Mouse (Mus musculus) cerebellum, adult 18-20 months (tissue): ENCODE data around the gene Ddah2.

ENCODE experiments used
- DNase-seq, 2 experiments: peaks; one replicate each; pipeline ENCODE4 v3.0.0; 2021

Gene Ddah2

GRCm38 (mm10) chr17:35058911-35059892 is at the start of gene Ddah2:
Gene Ddah2, plus strand, starts transcription at chr17:35059035.
- DNase-seq, result peak; percentile 82 to 84

- DNase-seq, result peak; percentile 75 to 79
Observed at GRCm38 (mm10) chr17:35009586-35009985, 49.2 kb upstream of the Ddah2 start.

GRCm38 (mm10) chr17:35011440-35011839 is 47.4 kb upstream of the Ddah2 start:
- DNase-seq, result no peak

- peak in 1 of 2 experiments; percentile 9 for DNase-seq
Observed at GRCm38 (mm10) chr17:35012430-35012829, 46.4 kb upstream of the Ddah2 start.

- peak in 1 of 2 experiments; percentile 11 for DNase-seq
Observed at GRCm38 (mm10) chr17:35013221-35013620, 45.6 kb upstream of the Ddah2 start.

- DNase-seq, result peak in 1 of 2 experiments; percentile 14
Observed at GRCm38 (mm10) chr17:35015296-35015695, 43.5 kb upstream of the Ddah2 start.

GRCm38 (mm10) chr17:35016376-35016775 is 42.5 kb upstream of the Ddah2 start, which contains the start of gene Vwa7:
Gene Vwa7, plus strand, starts transcription at chr17:35016579.
- DNase-seq, result peak; percentile 77 to 84

GRCm38 (mm10) chr17:35016791-35017705 is 41.8 kb upstream of the Ddah2 start:
- DNase-seq, result no peak

GRCm38 (mm10) chr17:35017706-35018030 is 41.2 kb upstream of the Ddah2 start:
- peak in 1 of 2 experiments; percentile 35 for DNase-seq

- DNase-seq, result peak in 1 of 2 experiments; percentile 28
Observed at GRCm38 (mm10) chr17:35018171-35018570, 40.7 kb upstream of the Ddah2 start.

GRCm38 (mm10) chr17:35019894-35020293 is 38.9 kb upstream of the Ddah2 start:
- peak in 1 of 2 experiments; percentile 27 for DNase-seq

- DNase-seq, result peak in 1 of 2 experiments; percentile 26
Observed at GRCm38 (mm10) chr17:35020551-35020950, 38.3 kb upstream of the Ddah2 start.

- peak; percentile 89 to 90 for DNase-seq
Observed at GRCm38 (mm10) chr17:35021163-35021808, 37.5 kb upstream of the Ddah2 start.

- no peak for DNase-seq
Observed at GRCm38 (mm10) chr17:35021842-35022477, 36.9 kb upstream of the Ddah2 start.

GRCm38 (mm10) chr17:35022541-35023060 is 36.2 kb upstream of the Ddah2 start:
- DNase-seq, result no peak

GRCm38 (mm10) chr17:35023221-35023620 is 35.6 kb upstream of the Ddah2 start:
- no peak for DNase-seq

- DNase-seq, result no peak
Observed at GRCm38 (mm10) chr17:35023756-35024155, 35.1 kb upstream of the Ddah2 start.

- DNase-seq, result no peak
Observed at GRCm38 (mm10) chr17:35024261-35024660, 34.6 kb upstream of the Ddah2 start.

- DNase-seq, result peak in 1 of 2 experiments; percentile 10
Observed at GRCm38 (mm10) chr17:35024691-35025488, 33.9 kb upstream of the Ddah2 start.

GRCm38 (mm10) chr17:35026206-35026605 is 32.6 kb upstream of the Ddah2 start:
- DNase-seq, result no peak
